Mouse (Mus musculus): ENCODE results near the gene Pigo.
"Not testable (repeated sequence)": the region's sequence is repeated elsewhere in the genome, so short reads cannot be mapped to it uniquely, and the experiment has no call there.

Pigo gene

GRCm38 (mm10) chr4:43000141-43000986 is 25.3 kb downstream of the Pigo start, which contains the start of gene Vcp:
Vcp (minus strand) TSS chr4:43000507.
- peak; percentile 99 for DNase-seq

- peak; percentile 72 for DNase-seq
Measured at GRCm38 (mm10) chr4:42999451-43000140, 26.0 kb downstream of the Pigo start.

DNA sequence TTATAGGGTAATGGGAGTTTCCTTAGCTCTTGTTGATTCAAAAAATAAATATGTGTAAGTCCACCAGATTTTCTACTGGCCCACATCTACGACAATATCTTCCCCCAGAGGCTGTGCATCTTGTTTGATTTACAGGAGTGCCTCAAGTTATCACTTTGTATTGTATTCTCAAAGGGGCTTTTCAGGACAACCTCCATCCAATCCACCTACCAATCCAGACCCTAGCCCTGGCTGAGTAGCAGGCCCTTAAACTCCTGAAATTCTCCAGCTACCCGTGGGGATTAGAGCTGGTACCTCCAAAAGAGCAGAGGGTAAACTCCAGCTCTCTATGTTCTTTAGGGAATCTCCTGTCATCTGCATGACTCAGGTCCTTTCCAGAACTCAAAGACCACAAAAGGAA is 27.6 kb downstream of the Pigo start:
- DNase-seq = no peak

DNA sequence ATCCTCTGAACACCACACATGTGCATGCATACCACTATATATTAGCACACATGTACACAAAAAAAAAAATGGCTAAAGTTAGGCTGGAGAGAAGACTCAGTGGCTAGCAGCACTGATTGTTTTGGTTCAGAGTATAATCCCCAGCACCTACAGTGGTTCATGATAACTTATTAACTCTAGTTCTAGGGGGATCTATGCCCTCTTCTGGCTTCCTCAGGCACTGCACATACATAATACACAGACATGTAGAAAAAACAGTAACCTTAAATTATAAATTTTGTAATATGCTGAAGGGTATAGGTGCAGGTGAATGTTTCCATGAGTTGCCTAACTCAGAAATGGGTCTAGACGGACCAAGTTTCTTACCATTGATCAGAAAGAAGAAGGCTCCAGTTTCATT is 37.3 kb downstream of the Pigo start:
- DNase-seq = no peak

- DNase-seq = not testable (repeated sequence)
Measured at GRCm38 (mm10) chr4:42980467-42980866, 45.2 kb downstream of the Pigo start.

GRCm38 (mm10) chr4:42978062-42978461 is 47.6 kb downstream of the Pigo start:
- DNase-seq = no peak

DNA sequence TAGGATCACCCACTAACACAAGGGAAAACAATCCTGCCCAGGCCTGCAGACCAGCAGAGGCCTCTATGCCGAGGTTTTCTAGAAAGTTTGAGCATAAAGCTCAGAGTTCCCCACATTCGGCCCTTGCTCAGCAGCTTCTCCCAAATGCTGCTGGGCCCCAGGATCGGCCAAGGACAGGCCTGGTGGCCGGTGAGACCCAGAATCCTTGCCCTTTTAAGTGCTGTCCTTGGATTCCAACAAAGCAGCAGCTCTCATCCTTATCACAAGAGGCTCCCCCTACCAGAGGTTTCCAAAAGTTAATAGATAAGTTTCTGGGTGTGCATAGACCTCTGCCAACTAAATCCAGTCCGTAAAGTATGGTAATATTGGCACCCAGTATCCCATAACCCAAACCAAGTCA is 51.8 kb downstream of the Pigo start:
- no peak for DNase-seq

DNA sequence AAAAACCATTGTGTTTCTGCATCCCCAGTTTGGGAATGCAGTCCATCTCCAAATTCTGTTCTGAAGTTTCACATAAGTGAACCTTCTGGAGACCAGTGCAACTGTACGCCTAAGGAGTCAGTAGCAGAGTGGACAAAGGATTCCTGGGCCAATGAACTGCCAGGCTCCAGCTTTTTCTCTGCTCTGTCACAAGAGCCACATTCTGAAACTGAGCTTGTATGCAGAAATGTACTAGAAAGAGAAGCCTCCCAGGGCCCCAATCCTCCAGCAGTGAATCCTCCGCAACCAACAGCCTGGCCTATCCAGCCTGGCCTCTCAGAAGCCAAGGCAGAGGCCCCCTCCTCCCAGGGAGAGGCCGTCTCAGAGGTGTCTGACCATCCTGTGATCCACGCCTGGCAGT is 52.7 kb downstream of the Pigo start:
- no peak for DNase-seq

DNA sequence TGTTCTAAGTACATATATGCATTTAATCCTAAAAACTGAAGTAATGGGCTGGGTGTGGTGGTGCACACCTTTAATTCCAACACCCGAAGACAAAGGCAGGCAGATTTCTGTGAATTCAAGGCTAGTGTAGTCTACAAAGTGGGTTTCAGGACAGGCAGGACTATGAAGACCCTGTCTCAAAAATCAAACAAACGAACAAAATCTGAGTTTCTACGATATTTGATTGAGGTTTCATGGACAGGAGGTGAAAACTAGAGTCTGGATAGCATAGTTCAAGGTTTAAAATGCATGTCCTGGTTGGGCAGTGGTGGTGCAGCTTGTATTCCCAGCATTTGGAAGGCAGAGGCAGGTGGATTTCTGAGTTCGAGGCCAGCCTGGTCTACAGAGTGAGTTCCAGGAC is 56.3 kb downstream of the Pigo start, which contains the start of gene 1700022I11Rik:
Gene 1700022I11Rik, plus strand, starts transcription at position 301 of the 400 bp plus-strand sequence.
- DNase-seq = no peak
